Mouse (Mus musculus): ENCODE data around the gene Mrps34.
A peak's percentile ranks its signal among the peaks of the same experiment; 100 is the strongest.
"Not testable (repeated sequence)": the region's sequence is repeated elsewhere in the genome, so short reads cannot be mapped to it uniquely, and the experiment has no call there.

The Mrps34 gene

DNA sequence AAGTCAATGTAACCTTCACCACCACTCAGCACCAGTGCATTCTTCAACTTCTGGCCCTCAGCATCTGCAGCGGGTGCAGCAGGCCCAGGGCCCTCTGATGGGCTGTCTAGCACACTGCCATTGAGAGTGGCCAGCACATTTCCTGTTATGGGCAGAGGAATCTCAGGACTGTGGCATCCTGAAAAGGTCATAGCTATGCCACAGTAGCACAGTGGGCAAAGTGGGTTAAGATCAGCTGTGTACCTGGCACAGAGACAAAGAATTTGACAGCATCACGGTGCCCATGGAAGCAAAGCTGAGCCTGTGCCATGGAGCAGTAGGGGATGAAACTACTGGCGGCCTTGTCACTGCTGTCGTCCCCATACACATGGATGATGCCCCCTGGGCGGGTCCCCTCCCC is 4.2 kb downstream of the Mrps34 start:
- DNase-seq (ENCODE audit: low spot score in 2 of 2), result no peak

- no peak for DNase-seq (ENCODE audit: low spot score in 2 of 2)
Observed at GRCm38 (mm10) chr17:24900014-24900413, 5.1 kb downstream of the Mrps34 start.

DNA sequence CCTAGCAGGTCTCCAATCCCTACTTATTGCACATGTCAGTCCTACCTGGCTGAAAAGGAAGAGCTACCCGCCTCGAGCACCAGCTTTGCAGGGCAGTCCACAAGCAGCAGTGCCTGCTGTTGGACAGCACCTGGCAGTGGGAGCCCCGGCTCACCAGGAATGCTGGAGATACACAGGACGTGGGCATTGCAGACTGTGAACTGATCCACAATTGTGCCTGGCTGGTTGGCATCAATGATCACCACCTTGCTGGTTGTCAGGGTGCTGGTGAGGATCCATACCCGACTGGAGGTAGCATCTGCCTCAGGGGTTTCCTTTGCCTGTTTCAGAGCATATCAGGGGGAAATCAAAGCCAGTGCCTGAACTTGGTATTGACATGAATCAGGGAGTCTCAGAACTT is 7.2 kb downstream of the Mrps34 start:
- DNase-seq (ENCODE audit: low spot score in 2 of 2), result no peak

- DNase-seq (ENCODE audit: low spot score in 2 of 2), result no peak
Observed at GRCm38 (mm10) chr17:24902671-24903474, 8.0 kb downstream of the Mrps34 start.

DNA sequence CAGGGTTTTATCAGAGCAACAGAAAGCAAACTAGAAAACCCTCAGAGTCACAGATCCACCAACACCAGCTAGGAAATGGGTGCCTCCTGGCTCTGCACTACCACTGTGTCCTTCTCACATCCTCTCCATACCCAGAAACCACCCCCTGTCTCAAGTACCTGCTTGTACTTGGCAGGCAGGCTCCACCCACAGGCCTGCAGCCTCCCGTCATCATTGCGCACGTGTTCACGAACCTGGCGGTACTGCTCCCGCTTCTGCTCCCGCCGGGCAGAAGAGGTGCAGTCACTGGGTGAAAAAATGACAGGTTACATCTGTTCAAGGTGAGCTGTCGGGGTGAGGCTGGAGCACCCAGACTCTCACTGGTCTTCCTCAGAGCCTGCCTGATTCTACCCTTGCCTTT is 8.9 kb downstream of the Mrps34 start:
- DNase-seq (ENCODE audit: low spot score in 2 of 2), result no peak

- no peak for DNase-seq (ENCODE audit: low spot score in 2 of 2)
Observed at GRCm38 (mm10) chr17:24907591-24907990, 12.7 kb downstream of the Mrps34 start.

GRCm38 (mm10) chr17:24913984-24914383 is 19.1 kb downstream of the Mrps34 start:
- DNase-seq (ENCODE audit: low spot score in 2 of 2), result no peak

- no peak for DNase-seq (ENCODE audit: low spot score in 2 of 2)
Observed at GRCm38 (mm10) chr17:24923246-24923645, 28.3 kb downstream of the Mrps34 start.

DNA sequence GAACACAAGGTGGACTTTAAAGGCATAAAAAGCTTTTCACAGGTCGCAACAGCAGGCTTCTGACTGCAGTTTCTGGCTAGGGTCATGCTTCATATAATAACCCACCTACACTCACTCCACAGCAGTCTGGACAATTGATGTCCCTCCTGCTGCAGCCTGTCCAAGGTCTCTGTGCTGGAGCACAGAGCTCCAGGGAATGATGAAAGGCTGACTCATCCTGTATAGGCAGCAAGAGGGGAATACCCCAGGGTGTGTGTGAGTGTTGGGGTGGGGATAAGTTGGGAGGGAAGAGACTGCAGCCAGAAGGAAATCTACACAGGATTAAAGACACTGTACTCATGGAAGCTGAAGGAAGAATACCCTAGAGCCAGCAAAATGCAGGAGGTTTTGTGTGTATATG is 34.6 kb downstream of the Mrps34 start:
- no peak for DNase-seq (ENCODE audit: low spot score in 2 of 2)

DNA sequence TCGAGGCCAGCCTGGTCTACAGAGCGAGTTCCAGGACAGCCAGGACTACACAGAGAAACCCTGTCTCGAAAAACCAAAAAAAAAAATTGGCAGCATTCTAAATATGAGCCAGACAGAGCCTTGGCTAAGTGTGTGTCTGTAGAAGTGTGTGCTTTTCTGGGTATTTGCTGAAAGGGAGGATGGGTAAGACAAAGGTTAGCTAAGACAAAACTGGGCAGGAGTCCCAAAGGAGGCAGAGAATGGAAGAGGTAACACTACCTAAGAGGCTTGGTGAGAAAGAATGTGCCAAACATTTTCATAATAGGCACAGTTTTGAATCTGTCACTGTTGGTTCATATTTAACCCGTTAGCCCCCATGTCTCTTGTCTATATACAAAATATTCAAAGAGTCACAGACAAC is 37.5 kb downstream of the Mrps34 start:
- no peak for DNase-seq (ENCODE audit: low spot score in 2 of 2)

GRCm38 (mm10) chr17:24933163-24933562 is 38.2 kb downstream of the Mrps34 start:
- no peak for DNase-seq (ENCODE audit: low spot score in 2 of 2)

GRCm38 (mm10) chr17:24934926-24935325 is 40.0 kb downstream of the Mrps34 start:
- DNase-seq (ENCODE audit: low spot score in 2 of 2), result no peak

DNA sequence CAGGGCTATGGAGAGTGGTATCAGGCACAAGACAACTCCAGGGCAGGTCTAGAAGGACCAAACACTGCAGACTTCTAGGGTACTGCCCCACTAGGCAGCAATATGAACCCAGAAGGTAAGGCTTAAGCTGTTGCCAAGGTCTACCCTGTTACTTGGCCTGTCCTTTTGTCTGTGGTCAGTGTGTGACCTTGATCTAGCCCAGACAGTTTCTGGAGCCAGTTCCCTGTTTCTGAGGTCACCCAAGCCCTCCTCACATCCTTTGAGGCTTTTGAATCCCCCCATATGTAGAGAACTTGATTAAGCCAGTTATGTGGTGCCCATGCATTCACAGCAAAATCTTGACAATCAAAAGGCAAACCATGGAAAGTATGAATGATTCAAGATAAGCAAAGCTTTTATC is 40.8 kb downstream of the Mrps34 start:
- DNase-seq (ENCODE audit: low spot score in 2 of 2), result no peak

GRCm38 (mm10) chr17:24936259-24937237 is 41.6 kb downstream of the Mrps34 start, which contains the start of gene Mapk8ip3:
Gene Mapk8ip3 (minus strand): TSS chr17:24936977.
- DNase-seq (ENCODE audit: low spot score in 2 of 2), result peak; percentile 91 to 94

GRCm38 (mm10) chr17:24937266-24937665 is 42.4 kb downstream of the Mrps34 start:
- DNase-seq (ENCODE audit: low spot score in 2 of 2), result no peak

DNA sequence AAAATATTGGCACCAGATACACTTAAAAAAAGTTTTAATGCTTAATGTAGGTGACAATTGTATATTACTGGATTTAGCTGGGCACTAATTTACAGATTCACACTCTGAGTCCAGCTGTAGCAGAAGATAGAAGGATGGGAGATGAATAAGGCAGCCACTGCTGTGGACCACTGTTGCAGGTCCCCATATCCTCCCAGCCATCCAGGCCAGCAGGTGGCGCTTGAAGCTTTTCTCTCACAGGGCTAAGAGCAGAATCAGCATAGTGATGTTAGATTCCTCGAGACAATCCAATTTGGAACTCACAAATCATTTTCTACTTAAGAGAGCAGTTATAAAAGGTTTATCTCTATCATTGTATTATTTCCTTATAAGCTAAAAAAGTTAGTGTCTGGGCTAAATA is 47.5 kb downstream of the Mrps34 start:
- DNase-seq (ENCODE audit: low spot score in 2 of 2), result peak in 1 of 2 experiments; percentile 29

GRCm38 (mm10) chr17:24943036-24943435 is 48.1 kb downstream of the Mrps34 start:
- peak; percentile 22 to 50 for DNase-seq (ENCODE audit: low spot score in 2 of 2)

DNA sequence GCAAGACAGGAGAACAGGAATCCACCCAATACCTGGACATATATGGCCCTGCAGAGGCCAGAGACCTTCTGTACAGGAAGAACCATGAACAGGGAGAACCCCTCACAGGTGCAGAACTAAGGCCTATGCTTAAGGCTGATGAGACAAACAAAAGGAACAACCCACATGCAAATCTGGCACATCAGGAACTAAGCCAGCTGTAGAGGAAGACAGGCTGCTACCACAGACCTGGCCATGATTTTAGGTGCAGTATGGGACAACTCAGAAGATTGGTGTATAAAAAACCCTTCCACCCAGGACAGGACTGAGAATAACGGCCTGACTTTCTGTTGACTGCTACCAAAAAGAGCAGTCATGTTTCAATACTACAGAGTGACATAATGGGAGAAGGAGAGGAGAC is 48.7 kb downstream of the Mrps34 start:
- DNase-seq (ENCODE audit: low spot score in 2 of 2), result not testable (repeated sequence)
